Mouse (Mus musculus) central nervous system, embryonic 18 days (tissue): Measurements from ENCODE around the gene Olfr1099. TPM values are rescaled to one million over a fixed set of nuclear protein-coding genes. Genes with fewer than 3 reads are reported as not detected.

Experiments
- polyA plus RNA-seq: library from polyadenylated mRNA; depleted of rRNA; stranded (reverse); fragments of >200 nt; gene quantifications from 2 replicates; pipeline ENCODE4 v1.2.3, GENCODE M21; 2012; rRNA removed

Gene Olfr1099
- polyA plus RNA-seq: not detected in 2 replicates

GRCm38 (mm10) chr2:86960593-86960992, at the start of gene Olfr1099:
TSS of gene Olfr1099 (minus strand) at chr2:86960693.

GRCm38 (mm10) chr2:86998098-86998497, 37.6 kb upstream of the Olfr1099 start, which contains the start of gene Olfr1102:
TSS of gene Olfr1102 (plus strand) at chr2:86998398.

GRCm38 (mm10) chr2:86991121-86991520, 30.6 kb upstream of the Olfr1099 start, which contains the start of gene Olfr1101:
TSS of gene Olfr1101 (minus strand) at chr2:86991221.

GRCm38 (mm10) chr2:86979854-86980253, 19.4 kb upstream of the Olfr1099 start, which contains the start of gene Olfr1100:
TSS of gene Olfr1100 (minus strand) at chr2:86979954.

GRCm38 (mm10) chr2:86924445-86924844, 36.0 kb downstream of the Olfr1099 start, which contains the start of gene Olfr1098:
TSS of gene Olfr1098 (minus strand) at chr2:86924545.

Other genes starting within 250 kb of the Olfr1099 start
- gene Olfr1089, start 227.0 kb downstream of the Olfr1099 start, polyA plus RNA-seq: not detected in 2 replicates
- not detected in 2 replicates for gene Olfr1090, start 201.7 kb downstream of the Olfr1099 start, polyA plus RNA-seq
- gene Olfr1093, start 178.2 kb downstream of the Olfr1099 start, polyA plus RNA-seq: not detected in 2 replicates
- gene Olfr141, start 150.7 kb downstream of the Olfr1099 start, polyA plus RNA-seq: not detected in 2 replicates
- not detected in 2 replicates for gene Olfr1094, start 136.0 kb downstream of the Olfr1099 start, polyA plus RNA-seq
- not detected in 2 replicates for gene Olfr1095, start 109.0 kb downstream of the Olfr1099 start, polyA plus RNA-seq
- not detected in 2 replicates for gene Gm13723, start 85.9 kb downstream of the Olfr1099 start, polyA plus RNA-seq
- not detected in 2 replicates for gene Olfr1097, start 68.5 kb downstream of the Olfr1099 start, polyA plus RNA-seq
- gene Olfr1098, start 36.1 kb downstream of the Olfr1099 start, polyA plus RNA-seq: not detected in 2 replicates
- not detected in 2 replicates for gene Olfr1100, start 19.3 kb upstream of the Olfr1099 start, polyA plus RNA-seq
- gene Olfr1101, start 30.5 kb upstream of the Olfr1099 start, polyA plus RNA-seq: not detected in 2 replicates
- not detected in 2 replicates for gene Olfr1102, start 37.7 kb upstream of the Olfr1099 start, polyA plus RNA-seq
- gene Olfr1104, start 66.4 kb upstream of the Olfr1099 start, polyA plus RNA-seq: not detected in 2 replicates
- not detected in 2 replicates for gene Olfr1105, start 75.8 kb upstream of the Olfr1099 start, polyA plus RNA-seq
- gene Olfr1106, start 91.6 kb upstream of the Olfr1099 start, polyA plus RNA-seq: not detected in 2 replicates
- gene Olfr1107, start 115.1 kb upstream of the Olfr1099 start, polyA plus RNA-seq: not detected in 2 replicates
- gene Olfr1109, start 135.3 kb upstream of the Olfr1099 start, polyA plus RNA-seq: not detected in 2 replicates
- not detected in 2 replicates for gene Olfr259, start 153.9 kb upstream of the Olfr1099 start, polyA plus RNA-seq
- gene Olfr1110, start 179.6 kb upstream of the Olfr1099 start, polyA plus RNA-seq: not detected in 2 replicates
- not detected in 2 replicates for gene Olfr1111, start 191.9 kb upstream of the Olfr1099 start, polyA plus RNA-seq
- gene Olfr1112, start 227.1 kb upstream of the Olfr1099 start, polyA plus RNA-seq: not detected in 2 replicates
- gene Olfr1113, start 248.3 kb upstream of the Olfr1099 start, polyA plus RNA-seq: not detected in 2 replicates